Mouse (Mus musculus) liver, postnatal 0 days (tissue): ENCODE measurements around the gene Ica1.

Experiments used
- CTCF ChIP-seq: sonication (generic); IDR thresholded peaks from 2 replicates; pipeline ENCODE4 v1.5.1; 2016; ENCODE audit warnings: antibody characterized with exemption, low read depth
- EP300 ChIP-seq: IDR thresholded peaks from 2 replicates; pipeline ENCODE4 v1.6.1; 2016; ENCODE audit warnings: antibody characterized with exemption, low read depth, mild to moderate bottlenecking

GRCm38 (mm10) chr6:8645708-8646107, 132.6 kb downstream of the Ica1 start:
- TF ChIP-seq CTCF (no peak), EP300 (no peak)
